Mouse (Mus musculus) testis, adult 2 months (tissue): ENCODE measurements around the gene Map2k2. TPM values are rescaled to one million over a fixed set of nuclear protein-coding genes. Genes with fewer than 3 reads are reported as not detected.
"Not testable (repeated sequence)": the region's sequence is repeated elsewhere in the genome, so short reads cannot be mapped to it uniquely, and the experiment has no call there.

Source experiments
- H3K27ac ChIP-seq: fragments of 200-500 bp; 2 replicates; pipeline ENCODE4 v1.5.1; 2012; ENCODE audit warnings: low read depth, low read length; ENCODE audit not compliant: control insufficient read depth, insufficient read depth
- H3K27me3 ChIP-seq: fragments of 200-500 bp; 2 replicates; pipeline ENCODE4 v1.6.1; 2012; ENCODE audit warnings: mild to moderate bottlenecking, low read length, moderate library complexity; ENCODE audit not compliant: control insufficient read depth, insufficient read depth
- H3K36me3 ChIP-seq: fragments of 200-500 bp; 2 replicates; pipeline ENCODE4 v1.6.1; 2012; ENCODE audit warnings: mild to moderate bottlenecking, low read length; ENCODE audit not compliant: control insufficient read depth, insufficient read depth
- H3K4me1 ChIP-seq: fragments of 200-500 bp; 2 replicates; pipeline ENCODE4 v1.6.1; 2012; ENCODE audit warnings: low read length; ENCODE audit not compliant: control insufficient read depth, insufficient read depth
- H3K4me3 ChIP-seq: fragments of 200-500 bp; 2 replicates; pipeline ENCODE4 v1.5.1; 2012; ENCODE audit warnings: low read depth, mild to moderate bottlenecking, low read length, moderate library complexity, mixed read lengths; ENCODE audit not compliant: control insufficient read depth
- CTCF ChIP-seq: fragments of 200-500 bp; IDR thresholded peaks from 2 replicates; pipeline ENCODE4 v1.5.1; 2012; ENCODE audit warnings: low read depth, mild to moderate bottlenecking, inconsistent platforms, low read length, moderate library complexity; ENCODE audit not compliant: control insufficient read depth, insufficient read depth, insufficient replicate concordance
- POLR2A ChIP-seq: fragments of 200-500 bp; IDR thresholded peaks from 2 replicates; pipeline ENCODE4 v1.6.1; 2012; ENCODE audit warnings: low read depth, mild to moderate bottlenecking, inconsistent platforms, low read length, moderate library complexity; ENCODE audit not compliant: control insufficient read depth
- polyA plus RNA-seq: library from polyadenylated mRNA; depleted of rRNA; stranded (reverse); fragments of >200 nt; gene quantifications from 2 replicates; pipeline ENCODE4 v1.2.3, GENCODE M21; 2012; rRNA removed

The Map2k2 gene
- 147 and 192 TPM in 2 replicates for polyA plus RNA-seq

DNA sequence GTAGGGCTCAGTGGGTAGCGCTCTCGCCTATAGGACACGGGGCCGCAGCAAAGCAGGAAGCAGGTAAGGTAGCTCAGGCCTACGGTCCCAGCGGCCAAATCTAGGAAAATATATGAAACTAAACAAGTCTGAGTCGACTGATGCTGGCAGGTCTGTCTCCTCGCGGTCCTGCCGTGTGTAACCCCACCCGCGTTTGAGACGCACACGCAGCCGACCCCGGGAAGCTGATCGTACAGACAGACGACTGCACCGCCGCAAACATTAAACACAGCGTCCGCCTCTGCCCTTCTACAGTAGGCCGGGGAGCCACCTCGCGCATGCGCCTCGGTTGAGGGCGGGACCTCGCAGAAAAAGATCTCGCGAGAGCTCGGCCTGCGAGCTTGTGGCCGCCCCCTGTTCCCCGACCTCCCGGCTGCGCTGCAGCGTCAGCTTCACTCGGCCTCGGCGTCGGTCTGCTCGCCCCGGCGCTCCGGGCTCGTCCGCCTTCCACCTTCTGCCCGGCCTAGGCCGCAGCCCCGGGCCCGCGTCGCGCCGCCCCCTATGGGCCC is at the start of gene Map2k2:
Gene Map2k2, plus strand, starts transcription at position 351 of the 548 bp plus-strand sequence.
- no peaks in the 10 kb centered on the region for H3K36me3 ChIP-seq

DNA sequence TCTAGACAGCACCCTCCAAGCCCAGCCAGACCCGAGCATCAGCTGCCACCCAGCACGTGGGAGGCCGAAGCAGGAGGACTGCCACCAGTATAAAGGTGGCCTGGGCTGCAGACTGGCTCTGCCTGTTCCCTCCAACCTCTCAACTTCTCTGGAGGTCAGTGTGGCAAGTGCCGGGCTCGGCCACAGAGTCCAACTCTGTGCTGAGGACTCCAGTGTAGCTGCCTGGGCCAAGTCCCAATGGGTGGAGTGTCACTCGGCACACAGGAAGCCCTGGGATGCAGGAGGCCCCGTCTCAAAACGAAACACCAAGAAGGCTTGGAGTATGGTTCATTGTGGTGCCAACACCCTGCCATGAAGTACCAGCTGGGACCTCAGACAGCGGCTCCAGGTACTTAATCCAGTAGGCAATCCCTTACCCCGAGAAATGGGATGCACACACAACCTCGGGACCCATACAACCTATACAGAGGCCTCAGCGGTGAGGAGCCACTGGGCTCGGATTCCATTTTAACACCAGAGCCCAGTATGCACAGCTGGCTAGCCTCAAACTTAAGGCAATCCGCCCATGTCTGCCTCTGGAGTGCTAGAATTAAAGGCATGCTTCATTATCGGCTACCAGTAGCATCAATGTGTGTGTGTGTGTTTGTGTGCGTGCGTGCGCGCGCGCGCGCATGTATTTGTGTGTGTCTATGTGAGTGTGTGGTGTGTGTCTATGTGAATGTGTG is 48.1 kb upstream of the Map2k2 start:
- no peaks in the 10 kb centered on the region for H3K36me3 ChIP-seq
- H3K4me1 ChIP-seq, result peaks cover 5% of the 10 kb centered on the region
- no peaks in the 10 kb centered on the region for H3K27me3 ChIP-seq
- no peak for TF ChIP-seq POLR2A
- no peak for TF ChIP-seq CTCF
- H3K27ac ChIP-seq, result no peak overlapping the region
- H3K4me3 ChIP-seq, result no peak overlapping the region

More for the DNA sequence above, at the start of gene Map2k2:
- peaks cover 14% of the 10 kb centered on the region for H3K4me1 ChIP-seq
- peak within 1 kb of the TSS; percentile 94 for H3K4me3 ChIP-seq
- H3K27me3 ChIP-seq, result no peaks in the 10 kb centered on the region
- peak; percentile 3; the same call in 1 of the 2 replicates for TF ChIP-seq CTCF
- peak; percentile 99 for TF ChIP-seq POLR2A
- H3K27ac ChIP-seq, result peak within 1 kb of the TSS; percentile 93

DNA sequence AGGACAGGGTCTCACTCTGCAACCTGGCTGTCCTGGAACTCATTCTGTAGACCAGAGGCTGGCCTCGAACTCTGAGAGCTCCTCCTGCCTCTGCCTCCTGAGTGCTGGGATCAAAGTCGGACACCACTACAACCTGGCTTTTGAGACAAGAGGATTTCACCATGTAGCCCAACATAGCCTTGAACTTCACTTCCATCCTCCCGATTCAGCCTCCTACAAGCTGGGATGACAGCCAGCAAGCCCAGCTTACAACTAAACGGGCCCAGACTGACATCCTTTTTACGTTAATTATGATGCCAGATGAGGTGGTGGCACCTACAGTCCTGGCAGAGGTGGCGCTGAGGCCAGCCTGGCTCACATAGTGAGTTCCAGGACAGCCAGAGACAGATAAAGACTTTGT is 46.8 kb upstream of the Map2k2 start:
- TF ChIP-seq POLR2A (no peak), CTCF (no peak)
- H3K36me3 ChIP-seq, result no peaks in the 10 kb centered on the region
- H3K27me3 ChIP-seq, result no peaks in the 10 kb centered on the region
- H3K27ac ChIP-seq, result no peak overlapping the region
- H3K4me1 ChIP-seq, result peaks cover 5% of the 10 kb centered on the region
- peak overlapping the region; percentile 98 for H3K4me3 ChIP-seq

DNA sequence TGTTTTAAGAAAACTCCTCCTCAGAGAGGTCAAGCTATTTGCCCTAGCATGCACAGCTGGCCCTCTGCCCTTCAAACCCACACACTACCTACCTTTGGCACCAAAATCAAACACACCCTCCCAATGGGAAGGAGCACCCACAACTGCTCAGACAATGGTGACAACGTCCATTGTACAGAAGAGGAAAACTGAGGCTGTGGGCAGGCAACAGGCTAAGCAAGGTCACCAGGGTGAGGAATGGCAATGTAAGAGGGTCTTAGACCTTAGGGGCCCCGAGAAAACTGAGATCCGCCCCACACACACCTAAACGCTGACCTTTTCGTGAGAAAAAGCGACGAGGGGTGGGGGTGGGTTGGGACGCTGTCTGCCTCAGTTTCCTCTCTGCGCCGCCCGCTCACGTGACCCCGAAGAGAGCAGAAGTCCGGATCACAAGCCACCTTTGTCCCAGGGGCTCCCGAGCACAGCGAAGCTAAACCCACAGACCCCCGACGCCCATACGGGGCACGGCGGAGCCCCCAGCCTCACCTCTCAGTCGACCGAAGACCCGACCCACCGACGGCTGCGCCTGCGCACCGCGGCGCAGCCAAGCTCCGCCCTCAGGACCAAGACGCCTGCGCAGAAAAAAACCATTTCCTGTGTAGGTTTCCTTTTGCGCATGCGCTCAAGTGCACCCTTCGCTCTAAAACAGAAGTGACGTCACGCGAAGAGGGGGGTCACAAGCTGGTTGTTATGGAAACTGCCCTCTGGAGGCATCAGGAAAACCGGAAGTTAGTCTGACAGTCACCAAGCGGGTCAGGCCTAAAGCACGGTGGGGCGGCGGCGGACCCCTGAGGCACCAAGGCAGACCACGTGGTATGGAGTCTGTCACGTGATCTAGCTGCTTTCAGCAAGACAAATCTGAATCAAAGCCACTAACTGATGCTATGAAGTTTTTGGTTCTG is 45.8 kb upstream of the Map2k2 start, which contains the start of gene Sgta:
Gene Sgta, minus strand, starts transcription at position 579 of the 941 bp plus-strand sequence.
- Histone ChIP-seq H3K4me1 (peaks cover 7% of the 10 kb centered on the region), H3K27ac (peak within 1 kb of the TSS; percentile 75), H3K36me3 (no peaks in the 10 kb centered on the region), H3K4me3 (peak within 1 kb of the TSS; percentile 98), H3K27me3 (no peaks in the 10 kb centered on the region)
- TF ChIP-seq POLR2A, result peak; percentile 69; the same call in 1 of the 2 replicates
- 0 out of 2 replicates have a peak, but pooled peaks have one; percentile 4 for TF ChIP-seq CTCF

DNA sequence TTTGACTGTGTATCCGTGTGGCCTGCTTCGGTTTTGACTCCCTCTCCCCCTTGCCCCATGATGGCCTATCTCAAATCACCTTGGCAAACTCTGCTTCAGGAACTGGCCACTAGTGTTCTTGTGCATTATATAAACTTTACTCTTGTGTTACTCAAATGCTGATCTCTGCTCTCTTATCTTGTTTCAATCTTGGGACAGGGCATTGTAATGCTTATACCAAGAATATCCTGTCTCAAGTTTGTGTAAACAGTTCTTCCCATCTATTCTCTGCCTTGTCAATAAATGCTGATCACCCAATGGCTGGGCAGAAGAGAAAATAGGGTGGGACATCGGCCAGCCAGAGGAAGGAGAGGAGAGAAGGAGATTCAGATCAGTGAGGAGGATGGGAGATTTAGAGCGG is 43.0 kb upstream of the Map2k2 start:
- H3K36me3 ChIP-seq, result no peaks in the 10 kb centered on the region
- H3K27ac ChIP-seq, result no peak overlapping the region
- H3K4me3 ChIP-seq, result no peak overlapping the region
- H3K4me1 ChIP-seq, result peaks cover 9% of the 10 kb centered on the region
- no peak for TF ChIP-seq POLR2A
- no peak for TF ChIP-seq CTCF
- no peaks in the 10 kb centered on the region for H3K27me3 ChIP-seq

DNA sequence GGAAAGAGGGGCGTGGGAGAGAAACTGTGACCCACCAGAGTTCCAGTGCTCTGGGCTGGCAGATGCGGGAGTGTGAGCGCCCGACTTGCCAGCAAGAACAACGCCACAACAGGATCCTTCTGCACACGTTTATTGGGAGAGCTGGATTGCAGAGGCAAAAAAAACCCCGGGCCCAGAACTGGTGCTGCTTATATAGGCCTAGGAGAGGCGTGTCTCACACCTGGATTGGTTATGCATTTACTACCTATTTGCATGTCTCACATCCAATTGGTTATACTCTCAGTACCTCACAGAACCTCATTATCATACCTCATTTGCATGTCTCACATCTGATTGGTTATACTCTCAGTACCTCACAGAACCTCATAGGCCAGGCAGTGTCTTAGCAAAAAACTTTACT is 41.2 kb upstream of the Map2k2 start:
- not testable (repeated sequence) for H3K36me3 ChIP-seq, H3K27me3 ChIP-seq
- peak overlapping the region; percentile 16; the same call in 1 of the 2 replicates for H3K4me3 ChIP-seq
- H3K4me1 ChIP-seq, result peaks cover 13% of the 10 kb centered on the region
- H3K27ac ChIP-seq, result peak overlapping the region; percentile 49; the same call in 1 of the 2 replicates

DNA sequence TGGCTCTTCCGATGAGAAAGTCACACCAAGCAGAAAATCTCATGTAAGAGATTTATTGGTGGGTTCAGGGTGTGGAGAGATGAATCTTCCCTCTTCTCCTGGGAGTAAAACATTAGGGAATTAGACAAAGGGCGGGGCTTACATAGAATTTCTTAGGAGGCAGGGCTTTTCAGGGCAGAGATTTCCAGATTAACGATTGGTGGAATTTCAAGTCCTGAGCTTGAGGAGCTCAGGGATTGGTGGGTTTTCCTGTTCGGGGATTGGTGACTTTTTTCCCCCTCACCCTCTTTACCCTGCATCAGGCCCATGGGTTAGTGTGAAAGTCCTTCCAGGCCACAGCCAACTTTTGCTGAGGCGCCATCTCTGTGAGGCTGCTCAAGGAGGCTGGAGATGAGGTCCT is 37.0 kb upstream of the Map2k2 start:
- H3K36me3 ChIP-seq, result no peaks in the 10 kb centered on the region; the same call in 1 of the 2 replicates

More for the DNA sequence above, 37.0 kb upstream of the Map2k2 start:
- Histone ChIP-seq H3K4me1 (peaks cover 15% of the 10 kb centered on the region), H3K27me3 (no peaks in the 10 kb centered on the region), H3K4me3 (peak overlapping the region; percentile 88), H3K27ac (peak overlapping the region; percentile 84; the same call in 1 of the 2 replicates)
- TF ChIP-seq POLR2A, result no peak
- TF ChIP-seq CTCF, result no peak
